Mouse (Mus musculus): ENCODE measurements around the gene Zpbp2. TPM values are rescaled to one million over a fixed set of nuclear protein-coding genes. Genes with fewer than 3 reads are reported as not detected.

The Zpbp2 gene
- polyA plus RNA-seq, 1 experiment from 2014 or later, result not detected

- WGBS, result 89% methylated on average over 3 of the region's 3 CpGs
- H3K4me2 ChIP-seq, result no peak overlapping the region
- no peak overlapping the region for H3K27ac ChIP-seq
- H3K9ac ChIP-seq, result no peak overlapping the region
- H3K4me3 ChIP-seq, result no peak overlapping the region
- H3K36me3 ChIP-seq (ENCODE audit: poor library complexity, severe bottlenecking), result no peaks in the 10 kb centered on the region
- H3K4me1 ChIP-seq, result peaks cover 8% of the 10 kb centered on the region; the same call in 1 of the 2 replicates
- ATAC-seq, result no peak
- H3K9me3 ChIP-seq (replicated peaks), result no peaks in the 10 kb centered on the region
- H3K27me3 ChIP-seq, result no peaks in the 10 kb centered on the region
These were observed 12.1 kb downstream of the Zpbp2 start for GRCm38 (mm10) chr11:98563025-98563424.

GRCm38 (mm10) chr11:98563921-98564414 lies 13.1 kb downstream of the Zpbp2 start:
- 60% methylated on average over 13 of the region's 13 CpGs for WGBS

GRCm38 (mm10) chr11:98568326-98568725 lies 17.4 kb downstream of the Zpbp2 start:
- 85% methylated on average over 8 of the region's 8 CpGs for WGBS
- no peak overlapping the region for H3K4me3 ChIP-seq
- no peak overlapping the region for H3K9ac ChIP-seq
- H3K27ac ChIP-seq, result no peak overlapping the region
- H3K27me3 ChIP-seq, result 0 out of 2 replicates have a peak, but pooled peaks cover 4% of the 10 kb centered on the region
- no peaks in the 10 kb centered on the region for H3K36me3 ChIP-seq (ENCODE audit: poor library complexity, severe bottlenecking)
- H3K4me2 ChIP-seq, result no peak overlapping the region
- H3K9me3 ChIP-seq (replicated peaks), result no peaks in the 10 kb centered on the region
- no peaks in the 10 kb centered on the region for H3K4me1 ChIP-seq
- no peak for ATAC-seq

More at GRCm38 (mm10) chr11:98563921-98564414, 13.1 kb downstream of the Zpbp2 start:
- Histone ChIP-seq H3K4me3 (no peak overlapping the region), H3K27ac (no peak overlapping the region), H3K9me3 (replicated peaks) (no peaks in the 10 kb centered on the region), H3K36me3 (ENCODE audit: poor library complexity, severe bottlenecking) (no peaks in the 10 kb centered on the region), H3K9ac (no peak overlapping the region), H3K4me2 (no peak overlapping the region), H3K27me3 (no peaks in the 10 kb centered on the region), H3K4me1 (peaks cover 8% of the 10 kb centered on the region; the same call in 1 of the 2 replicates)
- ATAC-seq, result no peak

GRCm38 (mm10) chr11:98569461-98569860 lies 18.6 kb downstream of the Zpbp2 start:
- Histone ChIP-seq H3K4me1 (no peaks in the 10 kb centered on the region), H3K27ac (no peak overlapping the region), H3K4me2 (no peak overlapping the region), H3K4me3 (no peak overlapping the region), H3K9ac (no peak overlapping the region), H3K36me3 (ENCODE audit: poor library complexity, severe bottlenecking) (no peaks in the 10 kb centered on the region), H3K27me3 (0 out of 2 replicates have a peak, but pooled peaks cover 4% of the 10 kb centered on the region), H3K9me3 (replicated peaks) (no peaks in the 10 kb centered on the region)
- WGBS, result 72% methylated on average over 6 of the region's 6 CpGs
- ATAC-seq, result no peak

- no peaks in the 10 kb centered on the region for H3K27me3 ChIP-seq
- 91% methylated on average over 5 of the region's 5 CpGs for WGBS
- no peaks in the 10 kb centered on the region for H3K9me3 ChIP-seq (replicated peaks)
- no peak overlapping the region for H3K4me3 ChIP-seq
- no peak for ATAC-seq
- no peak overlapping the region for H3K9ac ChIP-seq
- no peak overlapping the region for H3K4me2 ChIP-seq
- peaks cover 28% of the 10 kb centered on the region for H3K36me3 ChIP-seq (ENCODE audit: poor library complexity, severe bottlenecking)
- H3K4me1 ChIP-seq, result no peaks in the 10 kb centered on the region
- H3K27ac ChIP-seq, result no peak overlapping the region
These were observed 26.9 kb downstream of the Zpbp2 start for GRCm38 (mm10) chr11:98577776-98578175.

GRCm38 (mm10) chr11:98580301-98581121 lies 29.6 kb downstream of the Zpbp2 start:
- no peak for ATAC-seq
- H3K9ac ChIP-seq, result no peak overlapping the region
- no peak overlapping the region for H3K4me2 ChIP-seq
- H3K9me3 ChIP-seq (replicated peaks), result no peaks in the 10 kb centered on the region
- peaks cover 36% of the 10 kb centered on the region for H3K36me3 ChIP-seq (ENCODE audit: poor library complexity, severe bottlenecking)
- H3K4me3 ChIP-seq, result no peak overlapping the region
- H3K27ac ChIP-seq, result no peak overlapping the region
- no peaks in the 10 kb centered on the region for H3K27me3 ChIP-seq
- WGBS, result 63% methylated on average over 16 of the region's 16 CpGs
- H3K4me1 ChIP-seq, result peaks cover 8% of the 10 kb centered on the region

- Histone ChIP-seq H3K27ac (no peak overlapping the region), H3K27me3 (no peaks in the 10 kb centered on the region), H3K4me2 (no peak overlapping the region), H3K9ac (no peak overlapping the region), H3K36me3 (ENCODE audit: poor library complexity, severe bottlenecking) (peaks cover 36% of the 10 kb centered on the region), H3K4me3 (no peak overlapping the region), H3K4me1 (peaks cover 18% of the 10 kb centered on the region), H3K9me3 (replicated peaks) (no peaks in the 10 kb centered on the region)
- WGBS, result 65% methylated on average over 17 of the region's 17 CpGs
- ATAC-seq, result no peak
These were observed 30.6 kb downstream of the Zpbp2 start for GRCm38 (mm10) chr11:98581286-98582029.

GRCm38 (mm10) chr11:98582030-98582388 lies 31.1 kb downstream of the Zpbp2 start:
- ATAC-seq, result no peak
- Histone ChIP-seq H3K9me3 (replicated peaks) (no peaks in the 10 kb centered on the region), H3K4me1 (peaks cover 19% of the 10 kb centered on the region), H3K4me3 (no peak overlapping the region), H3K27ac (no peak overlapping the region), H3K36me3 (ENCODE audit: poor library complexity, severe bottlenecking) (peaks cover 36% of the 10 kb centered on the region), H3K9ac (no peak overlapping the region), H3K4me2 (no peak overlapping the region), H3K27me3 (no peaks in the 10 kb centered on the region)
- 84% methylated on average over 8 of the region's 8 CpGs for WGBS

- no peak for ATAC-seq
- Histone ChIP-seq H3K27ac (no peak overlapping the region), H3K4me2 (no peak overlapping the region), H3K4me1 (peaks cover 23% of the 10 kb centered on the region), H3K36me3 (ENCODE audit: poor library complexity, severe bottlenecking) (peaks cover 36% of the 10 kb centered on the region), H3K27me3 (no peaks in the 10 kb centered on the region), H3K9me3 (replicated peaks) (no peaks in the 10 kb centered on the region), H3K4me3 (no peak overlapping the region), H3K9ac (no peak overlapping the region)
- WGBS, result 94% methylated on average over 12 of the region's 12 CpGs
These were observed 31.8 kb downstream of the Zpbp2 start for GRCm38 (mm10) chr11:98582551-98583264.

GRCm38 (mm10) chr11:98583265-98583552 lies 32.3 kb downstream of the Zpbp2 start:
- Histone ChIP-seq H3K27me3 (no peaks in the 10 kb centered on the region), H3K9ac (no peak overlapping the region), H3K36me3 (ENCODE audit: poor library complexity, severe bottlenecking) (peaks cover 36% of the 10 kb centered on the region), H3K9me3 (replicated peaks) (no peaks in the 10 kb centered on the region), H3K27ac (no peak overlapping the region), H3K4me2 (no peak overlapping the region), H3K4me1 (peaks cover 28% of the 10 kb centered on the region), H3K4me3 (no peak overlapping the region)
- 92% methylated on average over 3 of the region's 3 CpGs for WGBS
- no peak for ATAC-seq

- Histone ChIP-seq H3K36me3 (ENCODE audit: poor library complexity, severe bottlenecking) (peaks cover 36% of the 10 kb centered on the region), H3K9ac (no peak overlapping the region), H3K4me3 (no peak overlapping the region), H3K27ac (no peak overlapping the region), H3K27me3 (no peaks in the 10 kb centered on the region), H3K4me1 (peaks cover 32% of the 10 kb centered on the region), H3K9me3 (replicated peaks) (no peaks in the 10 kb centered on the region), H3K4me2 (no peak overlapping the region)
- WGBS, result 29% methylated on average over 3 of the region's 3 CpGs
- ATAC-seq, result no peak
These were observed 32.7 kb downstream of the Zpbp2 start for GRCm38 (mm10) chr11:98583571-98583970.

- Histone ChIP-seq H3K4me3 (no peak overlapping the region), H3K9me3 (replicated peaks) (no peaks in the 10 kb centered on the region), H3K27ac (no peak overlapping the region), H3K36me3 (ENCODE audit: poor library complexity, severe bottlenecking) (peaks cover 36% of the 10 kb centered on the region), H3K4me2 (no peak overlapping the region), H3K9ac (no peak overlapping the region), H3K4me1 (peaks cover 34% of the 10 kb centered on the region), H3K27me3 (peaks cover 2% of the 10 kb centered on the region; the same call in 1 of the 2 replicates)
- ATAC-seq, result no peak
- WGBS, result 76% methylated on average over 1 of the region's 1 CpGs
These were observed 33.2 kb downstream of the Zpbp2 start for GRCm38 (mm10) chr11:98584146-98584545.
